Mouse (Mus musculus) limb, embryonic 11.5 days (tissue): ENCODE measurements at regions not wholly inside any gene's neighbourhood (a gene's known extent, or its start where the extent isn't known, plus 50 kb on each side); places are given as distances from the start of the nearest gene placed in this dataset.
A peak's percentile ranks its signal among the peaks of the same experiment; 100 is the strongest.
"Not testable (repeated sequence)": the region's sequence is repeated elsewhere in the genome, so short reads cannot be mapped to it uniquely, and the experiment has no call there.

ENCODE experiments used
- ATAC-seq: fragments of 200-750 bp; cut with Nextera tagmentation; 2 replicates; pipeline ENCODE4 v1.8.0; 2017; ENCODE audit warnings: low read depth; ENCODE audit not compliant: insufficient number of reproducible peaks, low FRiP score, low TSS enrichment
- DNase-seq: peaks from one replicate; pipeline ENCODE4 v3.0.0-alpha.2; 2015; ENCODE audit warnings: low spot score
- H3K27ac ChIP-seq: fragments of 300-500 bp; sonication (generic); replicated peaks from 2 replicates; pipeline ENCODE4 v1.5.1; 2014; ENCODE audit warnings: low read depth, mild to moderate bottlenecking, low read length
- H3K27me3 ChIP-seq: fragments of 300-500 bp; sonication (generic); 2 replicates; pipeline ENCODE4 v1.6.1; 2014; ENCODE audit warnings: mild to moderate bottlenecking, low read length, mixed read lengths; ENCODE audit not compliant: control insufficient read depth, insufficient read depth
- H3K36me3 ChIP-seq: fragments of 300-500 bp; sonication (generic); 2 replicates; pipeline ENCODE4 v1.6.1; 2014; ENCODE audit warnings: mild to moderate bottlenecking, low read length, moderate library complexity, mixed read lengths; ENCODE audit not compliant: control insufficient read depth, insufficient read depth
- H3K4me1 ChIP-seq: fragments of 300-500 bp; sonication (generic); 2 replicates; pipeline ENCODE4 v1.6.1; 2014; ENCODE audit warnings: low read length, mixed read lengths; ENCODE audit not compliant: control insufficient read depth, insufficient read depth
- H3K4me2 ChIP-seq: fragments of 300-500 bp; sonication (generic); 2 replicates; pipeline ENCODE4 v1.6.1; 2014; ENCODE audit warnings: low read depth, mild to moderate bottlenecking, moderate library complexity; ENCODE audit not compliant: severe bottlenecking
- H3K4me3 ChIP-seq: fragments of 300-500 bp; sonication (generic); 2 replicates; pipeline ENCODE4 v1.5.1; 2014; ENCODE audit warnings: low read depth, low read length
- H3K9ac ChIP-seq: fragments of 300-500 bp; sonication (generic); 2 replicates; pipeline ENCODE4 v1.6.1; 2014; ENCODE audit warnings: mild to moderate bottlenecking, low read length
- H3K9me3 ChIP-seq: fragments of 300-500 bp; sonication (generic); 2 replicates; pipeline ENCODE4 v1.6.1; 2016; ENCODE audit warnings: low read length; ENCODE audit not compliant: control insufficient read depth
- WGBS: fragments of 180-500 bp; shearing (Covaris S2); extraction: QIAGEN DNeasy Blood & Tissue Kit; methylation state at CpG from one replicate; pipeline ENCODE4 v1.1.7; 2014; 5-methylcytosine and 5-hydroxymethylcytosine counted together

GRCm38 (mm10) chr2:57185151-57185550 lies 52.3 kb upstream of the Gpd2 start:
- H3K4me2 ChIP-seq: no peak overlapping the region
- ATAC-seq (no peak), DNase-seq (no peak)
- no peaks in the 10 kb centered on the region for H3K36me3 ChIP-seq
- H3K9me3 ChIP-seq: no peaks in the 10 kb centered on the region
- no peaks in the 10 kb centered on the region for H3K27me3 ChIP-seq
- WGBS: 18% methylated on average over 1 of the region's 1 CpGs
- no peak overlapping the region for H3K27ac ChIP-seq
- H3K9ac ChIP-seq: no peak overlapping the region
- no peak overlapping the region for H3K4me3 ChIP-seq
- peaks cover 2% of the 10 kb centered on the region; the same call in 1 of the 2 replicates for H3K4me1 ChIP-seq

GRCm38 (mm10) chr2:57183108-57183507 lies 54.3 kb upstream of the Gpd2 start:
- H3K36me3 ChIP-seq, H3K4me2 ChIP-seq, H3K4me1 ChIP-seq, H3K27me3 ChIP-seq, H3K4me3 ChIP-seq, DNase-seq, H3K27ac ChIP-seq, H3K9ac ChIP-seq, H3K9me3 ChIP-seq, ATAC-seq: not testable (repeated sequence)
- whole genome bisulfite sequencing: 79% methylated on average over 3 of the region's 3 CpGs

- peak overlapping the region; percentile 40 for H3K4me3 ChIP-seq
- peak overlapping the region; percentile 60 for H3K9ac ChIP-seq
- peak overlapping the region; percentile 57; the same call in 1 of the 2 replicates for H3K27ac ChIP-seq
- ATAC-seq (peak; percentile 97), DNase-seq (peak; percentile 96)
- H3K4me2 ChIP-seq: peak overlapping the region; percentile 29
- H3K36me3 ChIP-seq: no peaks in the 10 kb centered on the region
- no peaks in the 10 kb centered on the region for H3K9me3 ChIP-seq
- no peaks in the 10 kb centered on the region for H3K27me3 ChIP-seq
- WGBS: under 1% methylated on average over 37 of the region's 37 CpGs
- H3K4me1 ChIP-seq: peaks cover 2% of the 10 kb centered on the region; the same call in 1 of the 2 replicates
Observed at GRCm38 (mm10) chr2:57181692-57182541, 55.5 kb upstream of the Gpd2 start.

- Histone ChIP-seq H3K4me1 (peaks cover 2% of the 10 kb centered on the region; the same call in 1 of the 2 replicates), H3K27ac (peak overlapping the region; percentile 57; the same call in 1 of the 2 replicates), H3K27me3 (no peaks in the 10 kb centered on the region), H3K4me3 (peak overlapping the region; percentile 40), H3K36me3 (no peaks in the 10 kb centered on the region), H3K4me2 (peak overlapping the region; percentile 29), H3K9me3 (no peaks in the 10 kb centered on the region), H3K9ac (peak overlapping the region; percentile 60; the same call in 1 of the 2 replicates)
- no peak for DNase-seq
- no peak for ATAC-seq
- 22% methylated on average over 4 of the region's 4 CpGs for WGBS
Observed at GRCm38 (mm10) chr2:57181350-57181691, 56.1 kb upstream of the Gpd2 start.

GRCm38 (mm10) chr2:57178056-57178455 lies 54.3 kb upstream of the Nr4a2 start:
- peaks cover 2% of the 10 kb centered on the region; the same call in 1 of the 2 replicates for H3K4me1 ChIP-seq
- no peaks in the 10 kb centered on the region for H3K9me3 ChIP-seq
- DNase-seq (no peak), ATAC-seq (no peak)
- no peak overlapping the region for H3K4me2 ChIP-seq
- no peaks in the 10 kb centered on the region for H3K27me3 ChIP-seq
- no peak overlapping the region for H3K27ac ChIP-seq
- no peak overlapping the region for H3K4me3 ChIP-seq
- WGBS: 83% methylated on average over 6 of the region's 6 CpGs
- no peak overlapping the region for H3K9ac ChIP-seq
- no peaks in the 10 kb centered on the region for H3K36me3 ChIP-seq

- Histone ChIP-seq H3K9ac (no peak overlapping the region), H3K4me1 (peaks cover 2% of the 10 kb centered on the region; the same call in 1 of the 2 replicates), H3K36me3 (no peaks in the 10 kb centered on the region), H3K27ac (no peak overlapping the region), H3K9me3 (no peaks in the 10 kb centered on the region), H3K27me3 (no peaks in the 10 kb centered on the region), H3K4me3 (no peak overlapping the region), H3K4me2 (no peak overlapping the region)
- no peak for DNase-seq
- no peak for ATAC-seq
- 85% methylated on average over 7 of the region's 7 CpGs for WGBS
Observed at GRCm38 (mm10) chr2:57176547-57176946, 52.7 kb upstream of the Nr4a2 start.

GRCm38 (mm10) chr2:57175219-57175618 lies 51.4 kb upstream of the Nr4a2 start:
- 74% methylated on average over 1 of the region's 1 CpGs for WGBS
- H3K9ac ChIP-seq: no peak overlapping the region
- H3K27ac ChIP-seq: no peak overlapping the region
- H3K27me3 ChIP-seq: no peaks in the 10 kb centered on the region
- no peak for ATAC-seq
- no peak overlapping the region for H3K4me3 ChIP-seq
- no peaks in the 10 kb centered on the region for H3K4me1 ChIP-seq
- no peaks in the 10 kb centered on the region for H3K9me3 ChIP-seq
- H3K4me2 ChIP-seq: no peak overlapping the region
- no peaks in the 10 kb centered on the region for H3K36me3 ChIP-seq
- DNase-seq: no peak
